Mouse (Mus musculus): Measurements from ENCODE around the gene Pak1.
A peak's percentile ranks its signal among the peaks of the same experiment; 100 is the strongest.

Gene Pak1

DNA sequence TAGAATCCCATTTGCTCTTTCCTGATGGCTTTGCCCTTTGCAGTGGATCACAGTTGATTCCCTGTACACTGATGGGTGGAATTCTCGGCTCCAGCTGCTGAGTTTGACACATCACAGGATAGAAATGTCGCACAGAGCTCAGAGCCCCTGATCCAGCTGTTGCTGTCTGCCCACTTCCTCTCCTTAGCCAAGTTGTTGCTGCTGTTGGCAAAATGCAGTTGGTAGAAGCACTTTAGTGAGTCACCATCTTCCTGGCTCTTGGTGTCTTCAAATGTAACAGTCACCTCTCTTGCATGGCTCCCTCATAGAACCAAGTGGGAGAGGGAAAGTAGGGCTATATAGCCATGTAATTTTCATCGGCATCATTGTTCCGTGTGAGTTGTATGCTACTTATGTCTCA is 11.2 kb upstream of the Pak1 start:
- no peak for DNase-seq (ENCODE audit: inconsistent ontology term)

- no peak for DNase-seq (ENCODE audit: inconsistent ontology term)
Observed at GRCm38 (mm10) chr7:97780222-97780621, 8.1 kb upstream of the Pak1 start.

DNA sequence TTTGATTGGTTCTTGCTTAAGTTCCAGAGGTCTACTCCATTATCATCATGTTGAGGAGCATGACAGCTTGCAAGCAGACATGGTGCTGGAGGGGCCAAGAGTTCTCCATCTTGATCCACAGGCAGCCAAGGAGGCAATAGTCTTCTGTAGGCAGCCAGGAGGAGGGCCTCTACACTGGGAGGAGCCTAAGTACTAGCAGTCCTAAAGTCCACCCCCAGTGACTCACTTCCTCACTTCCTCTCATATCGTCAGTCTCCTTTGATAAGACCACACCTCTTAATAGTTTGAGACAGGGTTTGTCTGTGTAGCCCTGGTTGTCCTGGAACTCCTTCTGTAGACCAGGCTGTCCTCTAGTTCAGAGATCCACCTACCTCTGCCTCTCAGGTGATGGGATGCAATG is 7.5 kb upstream of the Pak1 start:
- no peak for DNase-seq (ENCODE audit: inconsistent ontology term)

DNA sequence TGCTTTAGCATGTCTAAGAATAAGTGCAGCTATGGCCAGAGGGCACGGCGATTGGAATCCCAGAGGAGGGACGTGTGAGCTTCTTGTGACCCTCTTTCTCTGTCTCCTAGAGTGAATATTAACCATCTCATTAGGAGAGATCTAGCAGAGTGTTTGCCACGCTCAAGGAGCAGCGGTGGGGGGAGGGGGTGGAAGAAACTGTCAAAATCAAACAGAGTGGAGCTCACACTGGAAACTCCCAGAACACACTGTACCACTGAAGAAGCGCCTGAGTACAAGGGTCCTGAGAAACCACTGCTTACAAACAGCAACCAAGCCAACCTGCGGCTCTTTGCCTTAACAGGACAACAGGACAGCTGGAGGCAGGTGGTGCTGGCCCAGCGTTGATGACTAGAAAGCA is 6.8 kb upstream of the Pak1 start:
- DNase-seq (ENCODE audit: inconsistent ontology term), result no peak

DNA sequence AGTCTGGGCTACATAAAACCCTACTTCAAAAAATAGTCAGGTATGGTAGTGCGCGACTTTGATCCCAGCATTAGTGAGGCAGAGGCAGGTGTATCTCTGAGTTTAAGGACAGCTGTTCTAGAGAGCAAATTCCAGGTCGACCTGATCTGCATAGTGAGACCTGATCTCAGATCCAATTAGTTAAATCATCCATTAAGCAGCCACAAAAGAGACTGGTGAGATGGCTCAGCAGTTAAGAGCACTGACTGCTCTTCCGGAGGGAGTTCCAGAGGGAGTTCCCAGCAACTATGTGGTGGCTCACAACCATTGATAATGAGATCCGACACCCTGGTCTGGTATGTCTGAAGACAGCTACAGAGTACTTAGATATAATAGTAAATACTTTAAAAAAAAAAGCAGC is 4.8 kb upstream of the Pak1 start:
- DNase-seq (ENCODE audit: inconsistent ontology term), result no peak

DNA sequence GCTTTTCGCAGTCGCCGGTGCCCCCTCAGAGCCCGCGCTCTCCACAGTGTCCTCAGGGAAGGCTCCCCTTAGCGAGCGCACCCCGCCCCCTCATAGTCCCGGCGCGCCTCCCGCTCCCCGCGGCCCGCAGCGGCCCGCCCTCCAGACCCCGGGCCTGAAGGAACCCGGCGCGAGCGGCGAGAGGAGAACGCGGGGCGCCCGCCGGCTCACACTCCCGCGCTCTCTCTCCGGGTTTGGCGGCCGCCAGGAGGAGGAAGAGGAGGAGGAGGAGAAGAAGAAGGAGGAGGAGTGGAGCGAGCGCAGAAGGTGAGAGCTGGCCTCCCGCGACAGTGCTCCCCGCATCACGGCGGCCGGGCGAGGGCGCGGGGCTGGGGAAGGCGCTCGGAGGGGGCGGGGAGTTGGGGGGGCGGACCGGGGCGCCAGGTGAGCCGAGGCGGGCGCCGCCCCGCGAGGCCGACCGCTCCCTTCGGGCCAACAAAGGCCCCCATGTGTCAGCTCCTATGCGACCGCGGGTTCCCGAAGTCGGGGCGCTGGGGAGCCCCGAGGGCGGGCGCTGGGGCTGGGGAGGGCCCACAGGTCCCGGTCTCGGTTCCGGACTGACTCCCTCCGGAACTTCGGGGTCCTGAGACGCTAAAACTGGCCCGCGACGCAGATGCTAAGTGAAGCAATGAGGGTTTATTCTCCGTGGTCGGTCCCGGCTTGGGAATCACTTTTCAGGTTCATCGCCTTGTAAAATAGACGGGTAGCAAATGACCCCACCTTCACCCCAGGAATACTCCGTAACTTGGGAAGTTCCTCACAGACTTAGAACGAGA is 535 bp downstream of the Pak1 start:
- DNase-seq (ENCODE audit: inconsistent ontology term), result no peak

DNA sequence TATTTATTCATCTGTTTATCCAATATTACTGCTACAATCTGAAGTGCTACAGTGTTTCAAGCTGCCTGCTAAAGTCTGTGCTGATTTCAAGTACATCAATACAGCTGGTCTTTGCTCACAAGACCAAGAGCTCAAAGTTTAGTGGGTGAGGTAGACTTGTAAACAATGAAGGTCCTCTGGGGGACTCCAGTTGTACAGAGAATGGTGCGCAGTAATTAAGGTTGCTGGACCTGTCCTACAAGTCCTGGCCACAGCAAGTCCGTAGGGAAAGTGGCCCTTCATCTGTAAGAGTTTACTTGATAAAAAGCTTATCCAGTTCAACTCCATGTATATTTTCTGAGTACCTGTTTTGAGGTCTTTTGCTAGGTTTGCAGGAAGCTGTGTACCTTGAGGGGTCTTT is 1.9 kb downstream of the Pak1 start:
- no peak for DNase-seq (ENCODE audit: inconsistent ontology term)

GRCm38 (mm10) chr7:97792324-97792723 is 4.0 kb downstream of the Pak1 start:
- peak; percentile 85 for DNase-seq (ENCODE audit: inconsistent ontology term)

DNA sequence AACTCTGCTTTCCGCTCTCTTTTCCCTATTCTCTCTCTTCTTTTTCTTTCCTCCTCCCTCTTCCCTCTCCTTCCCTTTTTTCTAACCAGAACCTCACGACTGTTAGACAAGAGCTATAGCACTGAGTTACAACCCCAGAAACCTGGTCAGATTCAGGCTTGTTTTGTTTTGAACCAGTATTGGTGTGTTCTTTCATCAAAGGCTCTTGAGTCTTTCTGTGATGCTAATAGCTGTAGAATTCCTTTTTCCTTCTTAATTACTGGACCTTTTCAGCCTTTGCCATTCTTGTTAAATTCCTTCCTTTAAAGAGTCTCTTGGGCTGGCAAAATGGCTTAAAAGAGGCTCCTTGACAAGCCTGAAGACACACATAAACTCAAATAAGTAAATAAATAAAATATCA is 14.8 kb downstream of the Pak1 start:
- no peak for DNase-seq (ENCODE audit: inconsistent ontology term)

GRCm38 (mm10) chr7:97804245-97805066 is 16.1 kb downstream of the Pak1 start:
- DNase-seq (ENCODE audit: inconsistent ontology term), result peak; percentile 25

- no peak for DNase-seq (ENCODE audit: inconsistent ontology term)
Observed at GRCm38 (mm10) chr7:97805067-97805365, 16.7 kb downstream of the Pak1 start.

DNA sequence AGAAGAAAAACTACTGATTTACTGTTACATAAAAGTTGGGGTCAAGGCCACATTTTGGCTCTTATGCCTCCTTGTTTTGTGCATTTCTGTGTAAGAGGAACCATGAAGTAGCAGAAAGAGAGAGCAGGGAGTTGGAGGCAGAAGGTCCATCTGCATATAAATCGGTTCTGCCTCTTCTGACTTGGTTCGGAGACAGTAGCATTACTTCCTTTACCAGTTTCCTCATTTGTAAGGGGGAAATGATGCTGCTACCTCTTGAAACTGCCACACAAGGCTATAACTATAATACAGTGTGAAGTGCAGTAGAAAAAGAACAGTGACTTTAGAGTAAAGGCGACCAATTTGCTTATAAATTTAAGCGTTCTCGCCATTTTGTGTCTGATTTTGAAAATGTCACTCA is 21.0 kb downstream of the Pak1 start:
- DNase-seq (ENCODE audit: inconsistent ontology term), result no peak

DNA sequence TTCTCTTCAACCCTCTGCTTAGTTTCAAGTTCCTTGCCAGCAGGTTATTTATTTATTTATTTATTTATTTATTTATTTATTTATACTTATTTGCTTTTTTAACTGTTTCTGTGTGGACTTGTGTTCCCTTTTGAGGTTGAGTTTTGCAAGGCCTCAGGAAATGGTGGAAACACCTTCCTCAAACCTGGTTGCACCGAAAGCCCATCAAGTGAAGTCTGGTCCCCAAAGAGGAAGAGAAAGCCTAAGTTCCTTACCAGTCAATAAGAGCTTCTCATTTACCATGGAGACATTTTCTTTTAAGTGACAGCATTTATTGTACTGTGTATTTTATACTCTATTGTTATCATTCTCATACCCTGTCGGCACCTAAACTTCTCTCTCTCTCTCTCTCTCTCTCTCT is 33.5 kb downstream of the Pak1 start:
- no peak for DNase-seq (ENCODE audit: inconsistent ontology term)

- DNase-seq (ENCODE audit: inconsistent ontology term), result no peak
Observed at GRCm38 (mm10) chr7:97829091-97829490, 40.8 kb downstream of the Pak1 start.

DNA sequence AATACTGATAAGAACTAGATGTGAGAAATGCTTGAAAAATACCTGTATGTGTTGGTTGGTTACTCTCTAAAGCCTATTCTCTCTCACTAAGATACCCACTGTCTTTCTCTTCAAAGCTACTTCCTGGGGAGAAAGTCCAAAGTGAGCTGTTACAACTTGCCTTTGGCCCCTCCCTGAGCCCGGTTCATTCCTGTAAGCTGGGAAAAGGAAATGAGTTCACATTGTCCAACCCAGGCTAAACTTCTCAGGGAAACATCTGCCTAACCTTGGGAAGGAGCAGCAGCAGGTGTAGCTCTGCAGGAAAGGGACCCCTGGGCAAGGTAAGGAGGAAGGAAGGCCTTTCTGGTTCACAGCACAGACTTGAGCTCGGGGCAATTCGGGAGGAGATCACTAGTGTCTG is 42.4 kb downstream of the Pak1 start:
- no peak for DNase-seq (ENCODE audit: inconsistent ontology term)

DNA sequence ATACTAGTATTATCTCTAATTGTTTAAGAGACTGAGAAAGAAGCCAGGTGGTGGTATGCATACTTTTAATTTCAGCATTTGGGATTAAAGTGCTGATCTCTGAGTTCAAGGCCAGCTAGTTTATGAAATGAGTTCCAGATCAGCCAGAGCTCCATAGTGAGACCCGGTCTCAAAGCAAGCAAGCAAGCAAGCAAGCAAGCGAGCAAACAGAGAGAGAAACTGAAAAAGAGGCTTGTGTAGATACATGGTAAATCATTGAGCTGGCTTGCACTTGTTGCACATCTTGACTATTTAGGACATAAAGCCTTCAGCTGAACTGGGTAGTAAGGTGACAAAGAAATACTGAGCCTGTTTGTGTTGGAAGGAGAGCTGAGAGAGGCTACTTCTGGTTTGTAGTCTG is 44.6 kb downstream of the Pak1 start:
- DNase-seq (ENCODE audit: inconsistent ontology term), result no peak

GRCm38 (mm10) chr7:97838574-97838973 is 50.2 kb downstream of the Pak1 start:
- no peak for DNase-seq (ENCODE audit: inconsistent ontology term)

DNA sequence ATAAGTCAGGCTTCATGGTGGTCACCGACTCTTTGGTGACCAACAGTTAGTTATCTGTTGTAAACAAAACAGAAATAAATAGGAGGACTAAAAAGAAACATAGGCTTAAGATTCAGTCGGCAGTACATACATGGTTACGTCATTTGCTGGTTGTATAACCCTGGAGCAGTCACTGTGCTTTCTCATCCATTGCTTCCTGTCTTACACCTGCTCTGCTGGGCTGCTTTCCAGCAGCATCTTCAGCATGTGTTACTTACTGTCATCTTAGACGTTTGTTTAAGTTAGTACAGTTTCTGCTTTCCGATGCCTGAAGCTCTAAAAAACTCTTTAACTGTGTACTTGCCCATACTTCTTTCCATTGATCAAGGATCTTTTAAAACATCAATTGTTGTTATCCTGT is 53.0 kb downstream of the Pak1 start:
- DNase-seq (ENCODE audit: inconsistent ontology term), result no peak

- no peak for DNase-seq (ENCODE audit: inconsistent ontology term)
Observed at GRCm38 (mm10) chr7:97842332-97842731, 54.0 kb downstream of the Pak1 start.

DNA sequence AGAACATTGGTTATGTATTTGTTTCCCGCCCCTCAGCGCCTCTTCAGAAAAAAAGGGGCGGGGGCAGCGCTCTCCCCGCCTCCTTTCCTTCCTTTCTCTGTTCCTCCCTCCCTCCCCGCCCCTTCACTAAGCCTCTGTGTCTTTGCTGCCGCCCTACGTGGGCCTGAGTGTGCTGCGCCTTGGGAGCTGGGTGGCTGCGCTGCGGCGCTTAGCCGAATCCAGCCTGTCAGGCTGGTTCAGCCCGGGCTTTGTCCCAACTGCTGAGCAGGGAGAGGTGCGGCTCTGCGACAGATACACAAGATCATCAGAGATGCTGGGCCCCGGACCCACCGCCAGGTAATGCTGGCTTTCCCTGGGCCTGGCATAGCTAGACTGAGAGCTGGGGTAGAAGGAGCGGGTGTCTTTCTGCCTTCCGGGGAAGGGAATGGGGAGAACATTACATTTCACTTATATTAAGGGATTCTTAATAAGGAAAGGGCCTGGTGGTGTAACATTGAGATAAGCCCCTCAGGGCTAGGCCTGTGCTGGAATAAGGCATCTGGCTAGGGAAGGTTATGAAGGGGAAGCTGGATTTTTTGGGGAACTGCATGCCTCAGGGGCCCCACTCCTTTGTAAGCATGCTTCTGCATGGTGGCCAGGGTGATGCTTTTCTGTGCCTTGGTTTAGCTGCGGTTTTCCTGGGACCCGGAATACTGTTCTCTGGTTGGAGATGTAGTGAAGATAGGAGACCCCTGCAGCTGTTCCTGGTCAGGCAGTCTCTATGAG is 54.6 kb downstream of the Pak1 start:
- peak; percentile 93 for DNase-seq (ENCODE audit: inconsistent ontology term)

GRCm38 (mm10) chr7:97844419-97844818 is 56.1 kb downstream of the Pak1 start:
- DNase-seq (ENCODE audit: inconsistent ontology term), result no peak

DNA sequence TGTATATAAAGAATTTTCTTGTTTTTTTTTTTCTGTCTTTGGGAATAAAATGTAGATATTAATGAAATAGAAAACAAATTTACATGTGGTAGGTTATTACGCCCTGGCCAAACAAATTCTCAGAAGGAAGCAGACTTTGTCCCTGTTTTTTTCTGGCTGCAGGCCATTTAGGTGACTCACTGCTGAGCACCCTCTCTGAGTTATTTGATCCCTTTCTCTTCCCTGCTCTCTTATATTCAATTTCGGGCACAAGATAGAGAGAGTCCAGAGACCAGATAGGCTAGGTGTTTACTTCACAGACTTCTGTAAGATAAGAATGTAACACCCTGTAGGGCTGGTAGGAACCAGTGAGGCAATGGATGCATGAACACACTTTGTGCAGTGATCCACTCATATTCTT is 57.2 kb downstream of the Pak1 start:
- DNase-seq (ENCODE audit: inconsistent ontology term), result peak; percentile 65

- DNase-seq (ENCODE audit: inconsistent ontology term), result no peak
Observed at GRCm38 (mm10) chr7:97846539-97846938, 58.2 kb downstream of the Pak1 start.
